Mouse (Mus musculus): ENCODE measurements around the gene Cttnbp2.
"Not testable (repeated sequence)": the region's sequence is repeated elsewhere in the genome, so short reads cannot be mapped to it uniquely, and the experiment has no call there.

Cttnbp2 gene

DNA sequence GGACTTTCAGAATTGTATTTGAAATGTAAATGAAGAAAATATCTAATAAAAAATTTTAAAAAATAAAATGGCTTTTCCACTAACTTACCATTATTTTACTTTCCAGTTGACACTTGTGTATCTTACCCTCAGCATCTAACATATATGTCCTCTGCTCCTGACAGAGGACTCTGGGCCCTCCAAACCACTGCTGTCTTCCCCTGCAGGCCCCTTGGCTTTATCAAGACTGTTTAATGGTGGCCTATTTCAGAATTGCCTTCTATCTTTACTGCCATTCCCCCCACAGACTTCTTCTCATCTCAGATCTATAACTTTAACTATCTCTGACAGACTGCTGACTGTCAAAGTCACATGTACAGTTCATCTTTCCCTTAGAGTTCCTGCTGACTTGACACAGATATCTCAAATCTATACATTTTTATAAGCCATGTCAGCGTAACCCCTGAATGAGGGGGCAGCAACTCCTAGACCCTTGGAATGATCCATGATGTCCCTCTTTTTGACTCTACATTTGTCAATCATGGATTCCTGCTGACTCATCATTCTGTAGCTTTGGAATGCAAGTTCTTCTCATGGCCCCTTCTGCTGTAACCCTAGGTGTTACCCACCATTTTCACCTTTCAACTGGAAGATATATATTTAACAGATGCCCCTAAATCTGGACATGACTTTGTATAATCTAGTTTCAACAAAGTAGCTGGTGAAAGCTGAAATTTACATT lies 103.0 kb downstream of the Cttnbp2 start:
- DNase-seq: no peak

DNA sequence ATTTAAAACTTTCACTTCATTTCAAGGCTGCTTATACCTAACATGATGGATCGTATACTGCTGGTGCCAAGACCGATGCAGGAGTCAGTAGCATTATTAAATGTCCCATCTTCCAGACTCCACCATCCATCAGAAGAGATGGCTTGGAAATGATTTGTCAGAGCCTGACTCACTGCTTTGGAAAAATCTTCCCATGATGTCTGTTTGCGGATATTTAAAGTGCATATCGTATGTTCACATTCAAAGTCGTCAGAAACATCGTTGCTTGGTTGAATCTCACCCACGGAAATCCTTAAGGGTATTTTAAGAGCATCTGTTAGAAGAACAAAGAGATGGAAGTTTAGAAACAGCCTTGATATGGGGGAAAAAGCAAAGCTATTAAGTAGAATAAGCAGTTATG lies 106.2 kb downstream of the Cttnbp2 start:
- peak; percentile 25 for DNase-seq

DNA sequence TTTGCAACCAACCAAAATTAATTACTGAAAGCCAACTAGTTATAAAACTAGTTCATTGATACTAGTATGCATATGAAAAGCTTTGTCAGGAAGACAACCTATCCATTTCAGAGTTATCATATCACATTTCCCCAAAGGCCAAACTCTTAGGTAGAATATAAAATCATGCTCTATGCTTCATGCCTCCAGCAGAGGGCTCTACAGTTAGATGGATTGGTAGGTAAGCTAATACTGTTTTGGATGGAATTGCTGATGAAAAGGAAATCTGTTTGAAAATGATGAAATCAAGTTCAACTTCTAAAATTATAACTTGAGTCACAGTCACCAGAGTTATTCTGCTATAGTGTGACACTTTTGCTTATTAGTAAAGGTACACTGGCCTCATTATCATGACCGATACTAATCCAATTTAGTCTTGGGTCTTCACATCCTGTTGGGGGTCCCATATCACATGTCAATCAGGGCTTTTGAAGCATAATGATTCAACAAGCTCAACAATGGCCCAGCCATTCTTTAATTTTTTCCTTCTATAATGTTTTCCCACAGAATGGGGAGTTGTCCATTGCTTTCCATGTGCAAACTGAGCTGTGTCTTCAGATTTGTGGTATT lies 113.5 kb downstream of the Cttnbp2 start:
- no peak for DNase-seq

DNA sequence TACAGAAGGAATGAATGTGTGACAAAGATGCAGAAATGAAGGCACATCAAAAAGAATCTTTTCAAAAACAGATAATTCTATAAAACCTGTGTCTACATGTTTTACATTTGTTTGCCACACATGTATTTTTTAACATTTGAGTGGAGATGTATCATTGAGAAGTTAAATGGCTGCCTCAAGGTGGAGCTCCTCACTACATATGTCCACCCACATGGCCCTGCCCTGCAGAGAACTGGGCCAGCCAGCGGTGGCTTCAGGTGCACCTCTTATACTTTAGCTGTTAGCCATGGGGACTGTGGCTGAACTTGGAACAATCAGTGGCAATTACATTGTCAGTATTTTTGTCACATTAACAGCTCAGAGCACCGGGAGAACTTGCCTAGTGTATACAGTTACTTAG lies 133.3 kb downstream of the Cttnbp2 start:
- DNase-seq: no peak

DNA sequence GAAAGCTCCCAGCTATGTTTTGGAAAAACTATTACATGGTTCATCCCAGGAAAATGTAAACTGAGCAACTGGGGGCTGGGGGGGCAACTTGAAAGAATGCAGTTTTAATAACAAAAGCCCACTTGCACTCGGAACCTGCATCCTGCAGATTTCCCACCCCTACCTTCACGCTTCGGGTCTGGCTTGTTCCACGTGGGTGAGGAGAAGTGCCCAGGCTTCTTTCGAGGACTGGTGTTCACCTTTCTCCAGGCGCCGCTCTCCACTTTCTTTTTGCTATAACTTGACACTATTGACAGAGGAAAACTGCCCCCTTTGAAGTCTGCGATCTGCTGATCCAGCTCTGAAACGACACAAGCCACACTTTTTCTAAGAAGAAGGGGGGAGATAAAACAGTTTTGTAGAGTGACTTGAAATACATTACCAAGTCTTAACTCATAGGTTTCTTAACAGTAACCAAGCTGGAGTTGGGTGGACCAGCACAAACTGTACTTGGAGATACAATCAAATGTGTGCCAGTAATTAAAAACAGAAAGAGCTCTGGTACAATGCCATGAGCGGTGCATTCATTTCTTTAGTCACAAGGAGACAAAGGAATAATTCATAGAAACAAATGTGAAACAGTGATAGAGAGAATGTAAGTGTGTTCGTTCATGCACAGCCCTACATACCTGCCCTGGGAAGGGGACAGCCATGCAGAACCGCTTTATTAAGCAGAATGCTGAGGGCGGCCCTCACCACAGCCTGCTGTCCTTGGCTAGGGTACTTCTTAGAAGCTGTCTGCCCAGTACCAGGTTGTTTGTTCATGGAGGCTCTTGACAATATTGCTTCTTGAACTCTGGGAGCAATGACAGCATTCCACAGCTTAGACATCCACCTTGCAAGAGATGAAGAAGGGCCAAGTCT lies 134.1 kb downstream of the Cttnbp2 start:
- no peak for DNase-seq

DNA sequence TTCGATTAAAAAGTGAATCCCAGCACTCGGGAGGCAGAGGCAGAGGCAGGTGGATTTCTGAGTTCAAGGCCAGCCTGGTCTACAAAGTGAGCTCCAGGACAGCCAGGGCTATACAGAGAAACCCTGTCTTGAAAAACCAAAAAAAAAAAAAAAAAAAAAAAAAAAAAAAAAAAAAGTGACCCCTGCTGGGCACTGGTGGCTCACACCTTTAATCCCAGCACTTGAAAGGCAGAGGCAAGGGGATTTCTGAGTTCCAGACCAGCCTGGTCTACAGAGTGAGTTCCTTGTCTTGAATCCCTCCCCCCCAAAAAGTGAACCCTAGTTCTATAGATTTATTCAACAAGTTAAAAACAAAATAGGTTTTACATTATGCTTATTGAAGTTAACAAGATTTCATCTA lies 136.9 kb downstream of the Cttnbp2 start:
- not testable (repeated sequence) for DNase-seq

DNA sequence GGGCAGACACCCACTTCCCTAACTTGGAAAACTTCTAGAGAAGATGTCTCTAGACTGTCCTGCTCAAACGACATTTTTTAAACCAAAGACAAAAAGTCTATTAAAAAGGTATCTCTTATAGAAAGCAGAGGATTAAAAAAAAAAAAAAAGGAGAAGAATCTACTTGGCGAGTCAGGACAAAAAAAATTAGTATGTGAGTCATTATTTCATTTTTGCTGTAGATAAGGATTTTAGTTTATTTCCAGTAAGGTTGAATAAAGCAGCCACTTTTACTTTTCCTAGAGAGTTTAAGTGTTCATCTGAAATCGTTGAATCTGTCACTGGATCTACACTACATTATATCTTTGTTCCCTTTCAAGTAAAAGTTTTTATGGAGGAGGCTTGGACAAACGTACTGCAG lies 139.9 kb downstream of the Cttnbp2 start:
- DNase-seq: no peak

DNA sequence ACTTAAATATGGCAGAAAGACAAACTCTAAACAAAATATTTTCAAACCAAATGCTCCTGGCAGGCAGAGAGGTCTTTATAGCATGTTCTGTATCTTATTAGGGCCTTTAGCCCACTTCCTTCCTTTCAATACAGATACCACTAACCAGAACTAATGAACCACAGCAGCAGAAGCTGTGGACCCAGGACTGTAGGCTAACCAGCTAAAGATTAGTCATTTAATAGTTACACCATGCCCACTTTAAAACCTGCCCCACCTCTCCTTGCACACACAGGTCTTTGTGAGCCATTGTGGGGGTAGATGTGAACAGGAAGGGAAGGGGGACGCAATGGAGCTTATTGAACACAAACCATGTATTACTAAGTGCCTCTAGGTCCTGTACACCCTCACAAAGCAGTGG lies 141.0 kb downstream of the Cttnbp2 start:
- no peak for DNase-seq

DNA sequence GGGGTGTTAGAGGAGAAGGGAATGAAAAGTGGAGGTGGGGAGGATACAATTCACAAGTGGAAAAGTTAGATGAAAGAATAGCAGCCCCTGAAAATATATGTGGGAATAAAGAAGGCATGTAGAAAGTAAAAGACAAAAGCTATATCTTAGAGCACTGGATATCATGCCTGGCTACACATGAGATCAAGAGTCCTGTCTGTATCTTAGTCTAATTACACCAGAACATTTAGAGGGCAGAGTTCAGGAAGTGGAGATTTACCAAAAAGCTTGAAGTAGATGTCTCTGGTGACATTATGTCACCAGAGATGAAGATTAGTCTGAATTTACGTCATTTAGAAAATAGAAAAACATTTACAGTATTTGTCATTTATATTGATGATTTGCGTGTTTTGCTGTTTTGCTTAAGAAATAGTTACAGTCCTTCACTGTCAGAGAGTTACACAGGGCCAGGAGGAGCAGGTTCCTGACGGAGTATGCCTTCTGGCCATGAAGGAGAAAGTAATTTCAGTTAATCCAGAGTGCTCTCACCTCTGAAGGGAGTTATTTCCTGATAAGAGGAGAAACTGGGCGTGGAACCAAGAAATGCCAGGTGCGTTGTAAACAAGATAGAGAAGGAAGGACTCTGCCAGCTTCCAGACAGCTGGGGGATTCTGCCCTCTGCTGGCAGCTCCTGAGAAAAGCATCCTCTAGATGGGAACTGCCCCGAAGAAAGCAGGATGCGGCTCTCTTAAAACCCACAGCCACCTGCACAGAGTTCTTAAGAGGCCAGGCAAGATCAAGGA lies 142.0 kb downstream of the Cttnbp2 start:
- DNase-seq: peak; percentile 37

DNA sequence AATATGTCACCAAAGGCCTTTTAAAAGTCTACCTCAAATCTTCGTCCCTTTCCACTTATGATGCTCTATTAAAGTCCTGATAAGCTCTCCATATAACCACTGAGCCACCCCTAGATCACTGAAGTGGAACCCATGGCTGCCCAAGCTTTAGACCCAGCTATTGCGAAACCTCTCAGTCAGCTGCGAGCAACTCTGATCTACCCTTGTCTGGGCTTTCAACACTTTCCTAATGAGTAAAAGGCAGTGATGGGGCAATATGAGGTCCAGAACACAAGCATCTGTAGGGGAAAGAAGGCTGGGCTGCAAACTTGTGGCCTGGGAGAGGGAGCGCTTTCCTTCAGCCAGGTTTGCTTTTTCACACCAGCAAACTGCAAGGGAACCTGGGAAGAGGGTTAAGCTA lies 144.9 kb downstream of the Cttnbp2 start:
- no peak for DNase-seq

DNA sequence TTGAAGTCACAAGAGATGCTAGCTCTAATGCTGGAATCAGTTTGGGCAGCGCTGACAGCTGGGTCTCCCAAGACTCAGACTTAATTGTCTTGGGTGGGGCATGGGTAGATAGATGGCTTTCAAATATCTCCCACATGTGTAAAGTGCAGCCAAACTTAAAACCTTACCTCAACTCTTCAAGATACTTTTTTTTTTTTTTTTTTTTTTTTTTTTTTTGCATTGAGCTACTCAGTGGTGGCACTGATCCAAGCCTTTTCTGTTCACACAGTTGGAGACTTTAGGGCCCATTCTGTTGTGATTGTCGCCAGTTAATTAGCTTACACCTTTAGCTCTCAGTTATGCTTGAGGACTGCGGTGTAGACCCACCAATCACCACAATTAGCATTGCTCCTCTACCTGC lies 145.6 kb downstream of the Cttnbp2 start:
- DNase-seq: no peak

DNA sequence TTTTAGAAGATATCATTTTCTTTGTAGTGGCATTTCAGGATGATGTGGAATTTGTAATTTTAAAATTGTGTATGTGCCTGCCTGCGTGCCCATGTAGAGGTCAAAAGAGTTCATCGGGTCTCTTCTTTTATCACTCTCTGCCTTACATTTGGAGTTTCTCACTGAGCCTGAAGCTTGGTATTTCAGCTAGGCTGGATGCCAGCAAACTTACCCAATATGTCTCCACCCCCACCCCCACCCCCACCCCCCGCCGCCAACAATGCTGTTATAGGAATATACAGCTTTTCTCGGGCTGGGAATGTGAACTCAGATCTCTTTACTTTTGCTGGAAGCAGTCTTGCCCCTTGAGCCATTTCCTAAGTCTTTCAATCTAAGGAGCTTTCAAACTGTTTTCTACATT lies 152.4 kb downstream of the Cttnbp2 start:
- no peak for DNase-seq

DNA sequence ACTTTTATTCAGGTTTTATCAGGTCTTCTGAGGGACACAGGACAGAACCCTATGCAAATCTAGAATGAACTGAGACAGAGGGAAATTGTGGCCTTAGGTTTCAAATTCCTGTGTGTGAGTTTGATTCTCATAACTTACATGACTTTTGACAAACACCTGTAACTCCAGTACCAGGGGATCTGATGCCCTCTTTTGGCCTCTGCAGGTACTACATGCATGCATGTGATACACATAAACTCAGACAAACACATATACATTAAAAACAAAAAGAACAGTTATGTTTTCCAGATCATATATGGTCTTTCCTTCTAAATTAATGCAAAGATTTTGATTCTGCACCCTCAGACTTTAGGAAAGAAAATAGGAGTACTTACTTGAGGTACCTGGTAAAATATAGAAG lies 153.7 kb downstream of the Cttnbp2 start:
- DNase-seq: no peak

DNA sequence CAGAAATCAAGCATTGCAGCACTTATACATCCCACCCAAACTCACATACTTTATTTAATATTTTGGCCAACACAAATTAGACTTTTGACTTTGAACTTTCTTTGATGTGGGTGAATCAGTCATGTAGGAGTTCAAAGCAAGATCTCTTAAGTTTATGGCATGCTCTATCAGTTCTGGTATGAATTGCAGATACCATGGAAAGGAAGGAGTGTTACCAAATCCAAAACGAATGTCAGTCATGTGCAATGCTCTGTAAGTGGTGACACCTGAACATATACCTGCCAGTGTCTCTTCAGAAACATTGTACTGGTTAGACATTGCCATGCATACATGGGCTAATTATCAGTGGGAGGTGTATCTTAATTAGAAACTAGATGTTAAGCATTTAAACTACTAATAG lies 154.5 kb downstream of the Cttnbp2 start:
- no peak for DNase-seq

DNA sequence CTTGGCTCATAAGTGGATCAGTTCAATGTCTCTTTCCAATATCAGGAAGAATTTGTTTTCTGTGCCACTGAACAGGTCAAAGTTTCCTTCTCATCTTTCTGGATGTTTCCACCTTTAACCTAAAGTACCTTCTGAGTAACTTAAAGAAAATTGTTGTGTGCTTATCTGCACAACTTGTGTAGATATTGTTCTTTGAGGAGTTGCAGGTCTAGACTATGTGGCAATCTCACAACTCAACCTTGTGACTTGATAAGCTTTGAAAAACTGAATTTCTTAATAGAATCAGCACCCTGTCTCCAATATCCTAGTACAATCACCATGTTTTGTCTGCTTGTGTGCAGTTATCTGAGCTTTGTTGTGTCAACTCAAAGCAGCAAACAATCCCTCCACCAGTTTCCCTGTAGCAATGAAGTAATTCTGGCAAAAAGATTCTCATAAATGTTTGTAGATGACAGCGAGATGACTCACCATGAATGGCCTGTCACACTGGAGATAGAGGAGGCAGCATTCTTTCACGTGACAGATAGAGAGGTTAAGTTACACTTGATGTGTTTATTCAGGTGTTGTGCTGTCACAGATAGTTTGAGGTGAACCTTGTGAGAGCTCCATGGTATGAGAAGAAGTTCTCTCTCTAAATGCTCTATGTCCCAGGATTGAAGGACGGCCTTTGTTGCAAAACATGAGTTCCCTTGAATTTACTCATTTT lies 165.3 kb downstream of the Cttnbp2 start:
- no peak for DNase-seq

DNA sequence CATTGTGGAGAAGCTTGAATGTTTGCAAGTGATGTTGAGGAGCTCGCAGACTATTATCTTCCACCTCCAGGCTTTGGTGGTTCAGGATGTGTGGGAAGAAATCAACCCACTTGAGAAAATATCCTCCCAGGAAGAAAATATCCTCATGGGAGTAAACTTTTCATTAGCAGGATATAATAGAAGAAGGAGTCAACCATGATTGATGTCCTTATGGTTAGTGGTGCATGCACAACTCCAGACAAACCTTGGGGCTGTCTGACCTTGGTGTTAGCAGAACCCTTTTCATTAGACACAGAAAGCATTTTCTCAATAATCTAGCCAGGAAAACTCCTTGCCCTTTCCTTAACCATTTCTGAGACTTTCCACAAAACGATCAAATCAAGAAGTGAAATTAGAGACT lies 170.4 kb downstream of the Cttnbp2 start:
- DNase-seq: no peak

DNA sequence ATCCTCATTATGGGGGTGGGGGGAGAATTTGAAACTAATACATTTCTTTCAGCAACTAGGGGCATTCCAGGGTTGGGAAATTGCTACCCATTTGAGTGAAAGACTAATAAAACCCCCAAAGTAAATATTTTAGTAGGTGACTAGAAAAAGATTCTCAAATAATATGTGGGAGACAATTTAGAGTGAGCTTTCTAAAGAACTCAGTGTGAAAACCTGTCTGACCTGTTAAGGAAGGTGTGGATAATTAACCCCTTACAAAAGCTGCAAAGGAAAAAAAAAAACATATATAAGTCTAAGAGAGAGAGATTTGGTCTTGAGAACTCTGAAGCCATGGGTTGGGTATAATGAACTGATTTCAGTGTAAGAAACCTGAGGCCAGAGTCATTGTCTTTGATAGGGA lies 176.3 kb downstream of the Cttnbp2 start:
- no peak for DNase-seq

DNA sequence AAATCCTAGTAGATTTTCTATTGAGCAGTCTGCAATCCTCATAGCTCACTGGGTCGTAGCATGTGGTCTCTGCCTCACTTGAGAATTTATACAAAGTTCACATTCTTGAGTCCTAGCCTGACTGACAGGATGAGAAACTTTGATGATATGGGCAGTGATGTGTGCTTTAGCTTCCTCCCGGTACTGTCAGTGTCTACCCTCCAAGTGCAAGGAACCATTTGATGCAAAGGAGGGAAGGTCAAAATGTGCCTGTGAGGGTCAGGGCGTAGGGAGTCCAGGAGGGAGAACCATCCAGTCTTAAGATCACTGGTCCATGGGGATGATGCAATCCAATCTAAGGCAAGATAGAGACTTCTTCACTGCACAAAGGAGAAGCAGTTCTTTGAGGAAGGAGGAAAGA lies 179.2 kb downstream of the Cttnbp2 start:
- no peak for DNase-seq

DNA sequence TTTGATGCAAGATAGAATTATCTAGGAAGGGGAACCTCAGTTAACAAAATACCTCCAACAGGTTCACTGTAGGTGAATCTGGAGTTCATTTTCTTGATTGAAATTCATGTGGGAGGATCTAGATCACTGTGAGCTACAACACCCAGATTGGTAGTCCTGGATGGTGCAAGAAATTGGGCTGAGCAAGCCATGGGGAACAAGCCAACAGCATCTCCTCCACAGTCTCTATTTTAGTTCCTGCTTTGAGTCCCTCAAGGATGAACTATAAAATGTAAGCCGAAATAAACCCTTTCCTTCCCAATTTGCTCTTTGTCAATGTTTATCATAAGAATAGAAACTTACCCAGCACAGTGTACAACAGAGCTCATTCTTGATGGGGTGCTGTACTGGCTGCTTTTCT lies 191.7 kb downstream of the Cttnbp2 start:
- no peak for DNase-seq

Data from layer of hippocampus, adult 9-11 months (tissue).